Mouse (Mus musculus): ENCODE results near the gene Adgrl2. TPM values are rescaled to one million over a fixed set of nuclear protein-coding genes. Genes with fewer than 3 reads are reported as not detected.

Adgrl2 gene
- 1.7 and 4.0 TPM in 2 replicates for total RNA-seq (2015)
- total RNA-seq (2017), result 1.9 and 2.2 TPM in 2 replicates

- peak; percentile 25 for ATAC-seq (ENCODE audit: poor library complexity, severe bottlenecking)
Observed at GRCm38 (mm10) chr3:148990531-148991003, at the start of gene Adgrl2. Gene Adgrl2 (minus strand): TSS chr3:148990555.

GRCm38 (mm10) chr3:149038771-149039170 is 48.4 kb upstream of the Adgrl2 start:
- no peak for ATAC-seq (ENCODE audit: poor library complexity, severe bottlenecking)

- no peak for ATAC-seq (ENCODE audit: poor library complexity, severe bottlenecking)
Observed at GRCm38 (mm10) chr3:149019925-149020324, 29.6 kb upstream of the Adgrl2 start.

- no peak for ATAC-seq (ENCODE audit: poor library complexity, severe bottlenecking)
Observed at GRCm38 (mm10) chr3:149009311-149009710, 19.0 kb upstream of the Adgrl2 start.

GRCm38 (mm10) chr3:149008634-149009023 is 18.3 kb upstream of the Adgrl2 start:
- no peak for ATAC-seq (ENCODE audit: poor library complexity, severe bottlenecking)

DNA sequence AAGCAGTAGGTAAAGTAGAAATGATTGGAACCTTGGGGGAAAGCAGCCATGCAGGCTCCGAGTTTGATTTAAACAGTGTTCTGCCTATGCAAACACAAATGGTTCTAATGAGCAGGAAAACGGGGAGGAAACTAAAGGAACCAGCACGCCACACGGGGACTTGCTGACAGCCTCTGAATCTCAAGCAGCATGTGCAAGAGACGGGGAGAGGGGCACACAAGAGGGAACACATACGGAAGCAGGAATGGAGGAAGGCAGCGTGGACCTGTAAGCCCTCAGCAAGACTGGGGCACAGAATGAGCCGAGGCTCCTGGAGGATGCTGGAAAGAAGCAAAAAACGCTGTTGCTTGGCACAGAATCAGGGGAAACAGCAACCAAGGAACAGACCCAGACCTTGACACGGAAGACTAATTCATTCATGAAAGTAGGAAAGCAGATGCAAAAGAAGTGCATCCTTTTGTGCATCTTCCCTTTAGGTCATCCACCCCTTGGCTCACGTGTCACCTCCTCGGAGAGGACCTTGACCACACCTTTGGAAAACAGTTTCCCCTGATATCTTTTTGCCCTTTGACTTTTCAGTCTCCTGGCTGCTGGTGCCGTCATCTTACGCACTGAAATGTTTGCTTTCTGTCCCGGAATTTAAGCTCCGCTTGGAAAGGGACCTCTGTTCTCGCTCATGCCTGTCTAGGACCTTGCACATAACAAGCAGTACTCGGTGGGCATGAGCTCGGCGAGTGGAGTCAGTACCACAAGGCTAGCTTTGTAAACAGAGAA is 17.7 kb upstream of the Adgrl2 start:
- no peak for ATAC-seq (ENCODE audit: poor library complexity, severe bottlenecking)

DNA sequence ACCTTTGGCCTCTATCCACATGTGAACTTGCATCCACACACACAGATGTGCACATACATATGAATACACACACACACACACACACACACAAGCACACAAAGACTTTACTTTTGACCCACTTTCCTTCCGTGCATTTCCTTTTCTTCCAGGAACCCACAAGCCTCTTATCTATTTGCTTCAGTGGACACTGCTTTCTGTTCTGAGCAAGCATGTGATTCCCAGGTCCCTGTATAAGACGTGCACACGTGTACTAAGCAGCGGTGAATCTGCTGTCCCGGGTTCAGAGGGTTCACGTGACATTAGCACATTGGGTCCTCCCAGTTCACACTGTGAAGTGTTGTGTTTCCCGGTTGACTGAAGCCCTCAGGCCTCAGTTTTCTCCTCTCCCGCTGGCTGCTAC is 11.0 kb upstream of the Adgrl2 start:
- no peak for ATAC-seq (ENCODE audit: poor library complexity, severe bottlenecking)

DNA sequence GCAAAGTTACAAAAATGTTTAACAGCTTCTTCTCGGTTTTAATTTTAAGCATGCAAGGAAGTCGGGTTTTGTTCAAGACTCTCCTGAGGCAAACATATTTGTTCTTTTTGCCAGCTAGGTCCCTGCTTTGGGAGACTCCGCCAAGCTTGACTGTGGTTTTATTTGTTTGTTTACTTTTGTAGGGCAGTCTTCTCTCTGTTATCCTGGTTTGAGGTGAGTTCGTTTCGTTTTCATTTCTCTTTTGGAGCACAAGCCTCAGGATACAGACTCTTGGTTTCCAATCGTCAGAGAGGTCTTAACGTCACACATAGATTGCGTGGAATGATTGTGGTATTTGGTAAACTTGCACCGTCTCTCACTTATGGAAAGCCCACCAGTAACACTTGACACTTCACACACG is 8.3 kb upstream of the Adgrl2 start:
- no peak for ATAC-seq (ENCODE audit: poor library complexity, severe bottlenecking)

- ATAC-seq (ENCODE audit: poor library complexity, severe bottlenecking), result no peak
Observed at GRCm38 (mm10) chr3:148991056-148991455, 701 bp upstream of the Adgrl2 start.

GRCm38 (mm10) chr3:148989818-148990530 is 381 bp downstream of the Adgrl2 start:
- no peak for ATAC-seq (ENCODE audit: poor library complexity, severe bottlenecking)

DNA sequence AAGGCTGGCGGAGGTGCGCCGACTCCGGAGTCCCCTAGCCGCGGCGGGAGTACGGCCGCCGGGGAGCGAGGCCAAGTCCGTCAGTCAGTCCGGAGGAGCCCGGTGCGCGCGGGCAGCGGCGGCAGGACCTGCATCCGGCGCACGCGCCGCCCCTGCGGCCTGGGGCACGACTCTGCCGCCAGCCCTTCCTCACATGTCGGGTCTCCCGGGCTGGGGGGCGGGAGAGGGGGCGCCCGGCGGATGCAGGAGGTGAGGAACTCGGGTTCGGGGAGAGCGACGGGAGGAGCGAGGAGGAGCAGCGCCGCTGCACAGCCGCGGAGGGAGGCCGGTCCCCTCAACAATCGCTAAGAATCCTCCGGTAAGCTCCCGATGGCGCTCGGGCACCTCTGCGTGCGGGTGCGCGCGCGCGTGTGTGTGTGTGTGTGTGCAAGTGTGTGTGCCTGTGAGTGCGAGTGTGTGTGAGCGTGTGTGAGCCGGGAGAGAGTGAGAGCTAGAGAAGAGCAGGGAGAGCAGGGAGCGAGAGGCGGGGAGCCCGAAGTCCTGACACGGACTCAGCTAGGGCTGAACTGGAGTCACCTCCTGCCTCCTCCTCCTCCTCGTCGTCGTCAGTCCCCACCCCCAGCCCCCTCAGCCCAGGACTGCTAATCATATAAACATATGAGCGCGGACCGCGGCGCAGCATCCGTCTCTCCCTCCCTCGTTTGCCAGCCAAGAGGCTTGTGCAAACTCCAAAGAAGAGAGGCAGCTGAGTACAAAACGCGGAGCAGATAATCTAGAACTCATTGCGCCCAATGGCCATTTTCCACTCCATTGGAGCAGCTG is 1.1 kb downstream of the Adgrl2 start:
- peak; percentile 44 for ATAC-seq (ENCODE audit: poor library complexity, severe bottlenecking)

DNA sequence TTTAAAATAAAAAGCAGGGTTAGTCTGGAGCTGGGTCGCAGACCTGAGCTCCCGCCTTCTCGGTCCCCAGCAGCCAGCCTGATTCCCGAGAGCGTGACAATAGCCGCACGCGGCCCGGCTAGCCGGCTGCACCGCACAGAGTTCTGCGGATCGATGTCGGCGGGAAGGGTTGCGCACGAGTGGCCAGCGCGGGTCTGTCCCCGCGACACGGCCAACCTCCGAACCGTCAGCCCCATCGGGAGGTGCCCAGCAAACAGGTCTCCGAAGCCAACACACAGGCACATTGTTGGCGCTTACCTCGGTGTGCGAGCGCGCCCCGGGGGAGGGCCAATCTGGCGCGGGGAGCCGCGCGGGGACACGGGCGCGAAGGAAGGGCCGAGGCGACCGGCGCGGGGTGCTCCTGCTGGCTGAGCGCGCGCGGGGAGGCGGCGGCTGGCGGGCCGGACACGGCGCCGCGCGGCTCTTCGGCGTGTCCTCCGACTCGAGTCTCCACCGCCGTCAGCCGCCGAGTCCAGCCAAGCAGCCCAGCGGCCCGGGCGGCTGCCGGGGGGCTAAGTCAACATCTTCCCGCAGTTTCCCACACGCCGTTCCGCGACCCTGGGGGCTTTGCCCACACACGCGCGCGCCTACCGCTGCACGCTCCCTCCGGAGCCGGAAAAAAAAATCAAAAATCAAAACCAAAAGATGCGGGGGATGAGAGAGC is 1.9 kb downstream of the Adgrl2 start:
- ATAC-seq (ENCODE audit: poor library complexity, severe bottlenecking), result no peak

DNA sequence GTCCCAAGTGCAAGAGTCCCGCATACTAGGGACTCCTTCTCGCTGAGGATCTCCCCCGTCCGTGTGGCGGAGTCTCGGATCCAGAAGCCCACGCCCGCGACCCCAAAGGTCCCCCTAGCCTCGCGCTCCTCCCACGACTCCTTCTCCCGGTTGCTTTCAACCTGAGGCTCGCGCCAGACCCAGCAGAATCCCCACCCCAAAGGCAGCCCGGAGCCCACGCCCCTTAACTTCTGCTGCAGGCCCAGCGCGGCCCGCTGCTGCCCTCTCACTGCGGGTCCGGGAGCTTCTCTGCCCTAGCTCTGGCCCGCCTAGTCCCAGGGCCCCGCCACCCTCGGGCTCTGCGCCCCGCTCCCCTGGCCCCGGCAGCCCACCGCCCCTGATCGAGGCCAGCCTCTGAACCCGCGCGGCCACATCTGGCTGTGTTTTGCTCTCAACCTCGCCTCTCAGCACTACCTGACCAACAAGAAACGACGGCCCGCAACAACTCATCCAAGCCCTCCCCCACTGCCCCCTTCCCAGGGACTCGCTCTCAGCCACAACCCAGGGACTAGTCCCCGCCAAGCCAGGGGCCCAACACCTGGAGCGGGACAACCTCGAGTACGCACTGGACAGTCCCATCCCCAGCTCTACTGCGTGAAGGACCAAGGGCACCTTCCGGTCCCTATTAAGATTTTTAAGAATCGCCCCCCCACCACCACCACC is 2.6 kb downstream of the Adgrl2 start:
- ATAC-seq (ENCODE audit: poor library complexity, severe bottlenecking), result peak; percentile 68

DNA sequence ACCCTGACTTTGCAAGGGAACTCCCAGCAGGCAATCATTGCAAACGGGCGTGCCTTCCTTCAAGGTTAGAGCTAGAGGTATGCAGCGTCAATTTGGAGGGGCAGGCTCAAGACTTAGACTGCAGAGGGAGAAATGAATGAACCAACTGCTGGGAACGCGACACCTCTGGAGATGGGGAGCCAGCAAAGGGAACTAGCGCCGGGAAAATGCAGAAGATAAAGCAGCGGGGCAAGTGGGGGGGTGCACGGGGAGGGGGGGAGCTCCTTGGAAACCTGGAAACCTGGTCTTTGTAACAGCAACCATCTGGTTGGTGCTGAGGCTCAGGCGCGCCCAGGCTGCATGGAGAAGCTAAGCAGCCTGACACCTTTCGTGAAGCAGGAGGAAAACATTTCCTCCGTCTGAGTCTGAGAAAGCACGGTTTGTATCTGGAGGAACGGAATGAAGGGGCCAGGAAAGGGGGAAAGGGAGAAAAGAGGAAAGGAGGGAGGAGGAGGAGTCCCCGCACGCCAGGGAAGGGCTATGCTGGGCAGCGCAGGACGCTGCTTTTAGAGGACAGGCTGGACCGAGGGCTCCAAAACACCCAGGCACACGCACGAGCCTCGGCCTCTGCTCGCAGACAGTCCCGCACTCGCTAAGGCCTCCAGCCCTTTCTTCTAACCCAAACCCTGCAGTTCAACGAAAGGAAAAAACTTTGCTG is 3.3 kb downstream of the Adgrl2 start:
- ATAC-seq (ENCODE audit: poor library complexity, severe bottlenecking), result peak; percentile 9; the same call in 1 of the 2 replicates

DNA sequence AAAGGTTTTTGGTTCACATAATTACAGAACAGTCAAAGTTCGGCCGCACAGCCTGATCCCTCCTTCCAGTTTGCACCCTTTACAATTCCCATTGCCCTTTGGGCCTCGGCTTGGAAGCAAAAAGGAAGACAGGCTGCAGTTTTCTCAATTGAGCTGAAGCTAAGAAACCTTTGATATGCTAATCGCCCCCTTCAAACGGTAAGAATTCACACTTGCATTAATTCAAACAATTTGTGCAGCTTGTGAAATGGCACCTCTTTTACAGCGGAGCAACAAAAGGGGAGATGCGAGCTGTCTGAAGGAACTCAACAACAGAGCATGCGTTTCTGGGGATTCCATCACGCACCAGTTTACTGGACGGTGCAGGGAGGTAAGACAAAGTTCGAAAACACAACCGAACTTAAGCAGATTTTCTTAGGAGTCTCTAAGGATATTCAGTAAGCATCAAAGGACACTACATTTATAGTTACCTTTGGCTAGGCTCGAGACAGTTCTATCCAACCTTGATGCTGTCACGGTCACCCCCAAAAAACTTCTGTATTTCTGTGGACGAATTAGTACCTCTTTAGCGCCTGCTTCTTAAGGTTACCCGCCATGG is 4.0 kb downstream of the Adgrl2 start:
- ATAC-seq (ENCODE audit: poor library complexity, severe bottlenecking), result no peak

DNA sequence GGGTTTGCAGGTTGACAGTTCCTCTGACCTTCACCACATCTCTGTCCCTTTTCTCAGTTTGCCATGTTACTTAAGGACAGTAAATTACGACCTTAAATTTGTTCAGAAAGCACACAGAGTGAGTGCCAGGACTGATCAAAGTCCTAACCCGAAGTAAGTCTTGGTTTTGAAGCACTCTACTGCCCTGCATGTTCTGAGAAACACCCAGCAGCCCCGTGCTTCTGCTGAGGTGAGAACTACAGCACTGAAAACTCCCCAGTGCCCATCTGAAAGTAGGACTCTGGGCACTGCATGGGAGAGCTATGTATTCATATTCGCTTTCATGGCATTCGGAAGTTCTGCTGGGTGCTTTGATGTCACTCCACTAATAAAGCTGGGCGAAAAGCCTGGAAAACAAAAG is 6.0 kb downstream of the Adgrl2 start:
- no peak for ATAC-seq (ENCODE audit: poor library complexity, severe bottlenecking)

DNA sequence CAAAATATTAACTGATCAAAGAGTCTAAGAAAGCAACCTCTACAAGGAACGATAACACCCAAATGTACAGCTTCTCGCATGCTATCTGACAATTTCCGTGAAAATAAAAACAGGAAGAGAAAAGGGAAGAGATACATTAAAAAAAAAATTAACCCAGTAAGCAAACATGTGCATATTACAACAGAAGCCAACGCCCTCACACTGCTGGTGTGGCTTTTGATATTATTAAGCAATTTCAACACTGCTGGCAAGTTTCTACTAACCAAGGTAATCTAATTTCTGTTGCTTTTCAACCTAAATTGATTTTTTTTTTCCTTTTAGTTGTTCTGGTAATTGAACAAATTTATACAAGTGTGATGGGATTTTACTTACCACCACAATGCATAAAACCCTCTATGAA is 8.0 kb downstream of the Adgrl2 start:
- ATAC-seq (ENCODE audit: poor library complexity, severe bottlenecking), result peak; percentile 83

DNA sequence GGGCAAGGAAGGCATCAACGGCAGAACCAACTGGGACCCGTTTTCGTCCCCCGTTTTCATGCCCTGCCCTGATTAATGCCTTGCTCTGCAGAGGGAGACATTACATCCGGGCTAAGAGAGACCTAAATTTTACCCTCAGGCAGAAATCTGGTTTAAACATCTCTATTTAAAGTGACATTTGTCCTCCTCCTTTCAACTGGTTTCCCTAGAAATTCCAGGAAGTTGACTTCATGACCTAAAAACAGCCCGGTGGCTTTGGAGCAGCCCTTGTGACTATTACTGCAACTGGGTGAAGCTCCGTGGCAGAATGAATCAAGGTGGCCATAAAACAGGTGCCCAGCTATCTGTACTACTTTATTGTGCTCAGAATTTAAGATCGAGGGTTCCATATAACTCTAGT is 8.6 kb downstream of the Adgrl2 start:
- no peak for ATAC-seq (ENCODE audit: poor library complexity, severe bottlenecking)

- no peak for ATAC-seq (ENCODE audit: poor library complexity, severe bottlenecking)
Observed at GRCm38 (mm10) chr3:148978541-148978940, 11.8 kb downstream of the Adgrl2 start.

Data from megakaryocyte, adult 5-6 weeks (primary cell).